Mouse (Mus musculus) intestine, embryonic 16.5 days (tissue): ENCODE measurements around the gene Tapbp. TPM values are rescaled to one million over a fixed set of nuclear protein-coding genes. Genes with fewer than 3 reads are reported as not detected.

Experiments
- ATAC-seq: fragments of 200-750 bp; cut with Nextera tagmentation; 2 replicates; pipeline ENCODE4 v1.8.0; 2017; ENCODE audit warnings: moderate TSS enrichment, moderate library complexity
- H3K27ac ChIP-seq: fragments of 300-500 bp; sonication (generic); 2 replicates; pipeline ENCODE4 v1.5.1; 2014; ENCODE audit warnings: mild to moderate bottlenecking, low read length
- H3K27me3 ChIP-seq: fragments of 300-500 bp; sonication (generic); replicated peaks from 2 replicates; pipeline ENCODE4 v1.6.1; 2014; ENCODE audit warnings: low read length, control low read depth, mixed read lengths; ENCODE audit not compliant: control insufficient read depth, insufficient read depth
- H3K36me3 ChIP-seq: fragments of 300-500 bp; sonication (generic); 2 replicates; pipeline ENCODE4 v1.6.1; 2014; ENCODE audit warnings: low read length, control low read depth; ENCODE audit not compliant: control insufficient read depth, insufficient read depth
- H3K4me1 ChIP-seq: fragments of 300-500 bp; sonication (generic); 2 replicates; pipeline ENCODE4 v1.6.1; 2014; ENCODE audit warnings: low read length, control low read depth, mixed read lengths; ENCODE audit not compliant: control insufficient read depth, insufficient read depth
- H3K4me2 ChIP-seq: fragments of 300-500 bp; sonication (generic); 2 replicates; pipeline ENCODE4 v1.6.1; 2014; ENCODE audit warnings: low read depth, low read length, control low read depth
- H3K4me3 ChIP-seq: fragments of 300-500 bp; sonication (generic); 2 replicates; pipeline ENCODE4 v1.5.1; 2014; ENCODE audit warnings: mild to moderate bottlenecking, low read length
- H3K9ac ChIP-seq: fragments of 300-500 bp; sonication (generic); 2 replicates; pipeline ENCODE4 v1.6.1; 2014; ENCODE audit warnings: low read depth, low read length
- H3K9me3 ChIP-seq: fragments of 300-500 bp; sonication (generic); 2 replicates; pipeline ENCODE4 v1.6.1; 2016; ENCODE audit warnings: low read length, control low read depth; ENCODE audit not compliant: control insufficient read depth
- WGBS: fragments of 180-500 bp; shearing (Covaris S2); extraction: QIAGEN DNeasy Blood & Tissue Kit; methylation state at CpG from one replicate; pipeline ENCODE4 v1.1.7; 2014; 5-methylcytosine and 5-hydroxymethylcytosine counted together
- polyA plus RNA-seq: library from polyadenylated mRNA; unstranded; fragments of >200 nt; fragmentation: Nextera tagmentation; extraction: Ambion mirVana; gene quantifications from 2 replicates; pipeline ENCODE4 v1.2.1, GENCODE M21; 2015

Tapbp gene
- polyA plus RNA-seq, 1 experiment from 2014 or later = 44.5 TPM

DNA sequence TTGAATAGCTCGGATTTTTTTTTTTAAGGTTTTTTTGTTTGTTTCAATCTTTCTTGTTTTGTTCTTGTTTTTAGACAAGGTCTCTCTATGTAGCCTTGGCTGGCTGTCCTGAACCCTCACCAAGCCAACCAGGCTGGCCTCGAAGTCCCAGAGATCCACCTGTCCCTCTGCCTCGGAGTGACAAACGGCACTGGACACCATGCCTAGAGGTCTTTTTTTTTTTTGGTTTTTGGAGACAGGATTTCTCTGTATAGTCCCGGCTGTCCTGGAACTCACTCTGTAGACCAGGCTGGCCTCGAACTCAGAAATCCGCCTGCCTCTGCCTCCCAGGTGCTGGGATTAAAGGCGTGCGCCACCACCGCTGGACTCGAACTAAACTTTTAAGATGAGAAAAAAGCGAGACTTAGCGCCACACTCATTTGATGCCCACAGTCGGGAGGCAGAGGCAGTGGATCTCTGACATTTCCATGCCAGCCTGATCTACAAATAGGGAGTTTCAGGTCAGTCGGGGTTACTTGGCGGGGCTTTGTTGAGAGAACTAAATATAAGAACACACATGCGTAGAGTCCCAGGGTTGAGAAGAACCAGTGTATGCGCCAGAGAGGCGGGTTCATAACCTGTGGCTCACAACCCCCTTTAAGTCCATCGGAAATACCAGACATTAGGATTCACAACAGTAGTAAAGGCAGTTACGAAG lies 12.7 kb downstream of the Tapbp start:
- Histone ChIP-seq H3K9me3 (peaks cover 3% of the 10 kb centered on the region; the same call in 1 of the 2 replicates), H3K36me3 (peaks cover 14% of the 10 kb centered on the region; the same call in 1 of the 2 replicates), H3K4me3 (peak overlapping the region; percentile 87), H3K9ac (peak overlapping the region; percentile 85), H3K27ac (no peak overlapping the region), H3K27me3 (no peaks in the 10 kb centered on the region), H3K4me1 (peaks cover 17% of the 10 kb centered on the region), H3K4me2 (peak overlapping the region; percentile 98)
- no peak for ATAC-seq
- 59% methylated on average over 21 of the region's 21 CpGs for WGBS

DNA sequence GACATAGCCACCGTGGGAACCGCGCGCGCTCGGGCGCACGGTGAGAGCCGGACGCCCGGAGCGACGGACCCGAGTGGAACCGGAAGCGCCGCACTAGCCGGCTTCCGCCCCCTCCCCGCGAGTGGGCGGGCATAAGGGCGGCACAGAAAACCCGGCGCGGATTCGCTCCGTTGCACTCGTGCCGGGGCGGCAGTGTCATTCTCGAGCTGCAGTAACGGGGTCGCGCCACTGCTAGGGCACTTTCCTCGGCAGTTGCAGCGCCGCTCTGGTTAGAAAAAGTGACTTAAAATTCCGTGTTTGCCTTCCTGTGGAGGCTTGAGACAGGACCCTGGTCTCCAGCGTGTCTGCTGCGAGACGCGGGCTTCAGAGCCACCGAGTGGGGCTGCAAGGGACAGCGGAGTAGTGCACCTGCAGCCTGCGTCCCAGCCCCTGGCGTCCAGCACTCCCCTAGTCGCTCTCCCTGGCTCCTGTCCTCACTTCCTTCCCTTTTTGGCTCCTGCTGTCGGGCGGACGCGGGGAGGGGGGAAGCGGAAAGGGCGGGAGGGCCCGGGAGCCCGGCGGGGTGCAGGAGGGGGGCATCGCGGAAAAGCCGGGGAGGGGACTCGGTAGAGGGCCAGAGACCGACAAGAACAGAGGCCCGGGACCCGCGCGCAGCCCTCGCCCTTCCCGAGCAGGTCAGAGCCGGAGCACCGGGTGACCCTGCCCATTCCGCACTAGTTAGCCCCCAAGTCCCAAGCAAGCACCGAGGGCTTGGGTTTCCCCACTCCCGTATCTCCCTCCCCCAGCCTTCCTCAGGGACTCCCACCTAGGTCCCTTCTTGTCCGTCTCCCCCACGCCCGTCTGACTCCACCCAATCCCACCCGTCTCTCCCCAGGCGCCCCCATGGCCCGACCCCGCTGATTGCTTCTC lies 13.9 kb downstream of the Tapbp start, which contains the start of gene Rgl2:
TSS of gene Rgl2 (plus strand) at position 173 of the 909 bp plus-strand sequence.
- H3K4me1 ChIP-seq = peaks cover 17% of the 10 kb centered on the region
- H3K36me3 ChIP-seq = peaks cover 14% of the 10 kb centered on the region; the same call in 1 of the 2 replicates
- peaks cover 3% of the 10 kb centered on the region; the same call in 1 of the 2 replicates for H3K9me3 ChIP-seq
- H3K4me2 ChIP-seq = peak within 1 kb of the TSS; percentile 98
- ATAC-seq = peak; percentile 89
- H3K4me3 ChIP-seq = peak within 1 kb of the TSS; percentile 87
- peak within 1 kb of the TSS; percentile 85 for H3K9ac ChIP-seq
- WGBS = under 1% methylated on average over 68 of the region's 80 CpGs
- H3K27ac ChIP-seq = peak within 1 kb of the TSS; percentile 99
- H3K27me3 ChIP-seq = no peaks in the 10 kb centered on the region

DNA sequence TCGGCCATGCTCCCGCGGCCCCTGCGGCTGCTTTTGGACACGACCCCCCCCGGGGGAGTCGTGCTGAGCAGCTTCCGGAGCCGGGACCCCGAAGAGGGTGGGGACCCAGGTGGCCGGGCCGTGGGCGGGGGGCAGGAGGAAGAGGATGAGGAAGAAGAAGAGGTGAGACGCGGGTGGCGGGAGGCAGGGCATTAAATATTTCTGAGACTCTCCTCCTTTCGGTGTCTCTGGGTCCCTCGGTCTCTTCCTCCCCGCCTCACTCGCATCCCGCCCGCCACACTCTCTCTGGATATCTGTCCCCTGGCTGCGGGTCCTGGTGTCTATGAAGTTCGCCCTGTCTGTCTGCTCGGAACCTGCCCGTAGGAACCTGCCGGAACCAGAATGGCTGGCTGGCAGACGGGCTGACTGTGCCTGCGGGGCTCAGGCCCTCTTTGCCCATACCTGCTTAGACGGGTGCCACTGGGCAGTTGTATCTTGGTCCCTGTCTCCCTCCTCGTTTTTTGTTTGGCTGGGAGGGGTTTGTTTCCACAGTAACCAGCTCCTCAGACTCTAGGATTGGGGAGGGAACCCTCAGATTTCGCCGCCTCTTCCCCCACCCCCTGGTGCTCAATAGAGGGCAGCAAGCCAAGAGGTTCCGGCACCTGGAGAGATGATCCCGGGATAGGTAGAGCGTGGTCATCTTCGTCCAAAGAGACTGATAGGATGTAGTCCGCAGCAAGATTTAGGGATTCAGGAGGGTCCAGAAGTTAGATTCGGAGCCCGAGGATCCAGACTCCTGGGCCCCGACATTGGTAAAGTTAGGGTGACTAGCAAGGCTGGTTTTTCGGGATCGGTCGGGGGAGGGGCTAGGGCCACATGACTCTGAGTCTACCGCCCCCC lies 14.8 kb downstream of the Tapbp start:
- ATAC-seq = peak; percentile 23
- Histone ChIP-seq H3K9me3 (no peaks in the 10 kb centered on the region), H3K4me1 (peaks cover 17% of the 10 kb centered on the region), H3K27me3 (no peaks in the 10 kb centered on the region), H3K4me2 (peak overlapping the region; percentile 98), H3K4me3 (peak overlapping the region; percentile 87), H3K36me3 (peaks cover 15% of the 10 kb centered on the region; the same call in 1 of the 2 replicates), H3K9ac (peak overlapping the region; percentile 85), H3K27ac (peak overlapping the region; percentile 99)
- under 1% methylated on average over 42 of the region's 45 CpGs for WGBS

DNA sequence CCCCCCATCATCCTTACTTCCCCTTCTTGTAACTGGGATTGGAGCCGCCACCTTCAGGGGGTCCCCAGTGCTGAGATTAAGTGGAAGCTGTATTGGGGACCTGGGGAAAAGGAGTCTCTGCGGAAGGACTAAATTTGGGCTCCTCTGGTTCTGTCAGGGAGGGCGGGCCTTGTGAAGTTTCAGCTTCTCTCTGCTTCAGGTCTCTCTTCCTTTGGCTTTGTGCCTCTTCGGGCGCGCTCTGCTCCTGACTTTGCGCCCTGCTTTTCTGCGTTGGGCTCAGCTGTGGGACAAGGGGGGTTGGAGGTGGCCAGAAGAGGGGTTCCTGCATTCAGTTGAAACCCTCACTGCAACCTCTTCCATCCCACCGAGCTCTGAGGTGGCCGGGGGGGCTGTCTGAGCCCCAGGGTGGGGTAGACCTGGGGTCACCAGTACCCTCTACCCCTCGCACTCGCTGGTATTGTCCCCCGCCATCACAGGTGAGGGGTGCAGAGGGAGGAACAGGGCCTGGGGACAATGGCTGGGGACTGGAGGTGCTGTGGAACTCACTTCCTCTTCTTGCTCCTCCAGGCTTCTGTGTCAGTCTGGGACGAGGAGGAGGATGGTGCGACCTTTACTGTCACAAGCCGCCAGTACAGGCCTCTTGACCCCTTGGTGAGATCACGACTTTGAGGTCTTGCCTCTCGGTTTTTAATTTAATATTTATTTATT lies 15.6 kb downstream of the Tapbp start:
- H3K4me1 ChIP-seq = peaks cover 17% of the 10 kb centered on the region
- no peak for ATAC-seq
- peaks cover 8% of the 10 kb centered on the region; the same call in 1 of the 2 replicates for H3K36me3 ChIP-seq
- no peaks in the 10 kb centered on the region for H3K9me3 ChIP-seq
- H3K27ac ChIP-seq = no peak overlapping the region
- peak overlapping the region; percentile 87 for H3K4me3 ChIP-seq
- peak overlapping the region; percentile 98 for H3K4me2 ChIP-seq
- H3K27me3 ChIP-seq = no peaks in the 10 kb centered on the region
- 42% methylated on average over 18 of the region's 18 CpGs for WGBS
- H3K9ac ChIP-seq = peak overlapping the region; percentile 85

DNA sequence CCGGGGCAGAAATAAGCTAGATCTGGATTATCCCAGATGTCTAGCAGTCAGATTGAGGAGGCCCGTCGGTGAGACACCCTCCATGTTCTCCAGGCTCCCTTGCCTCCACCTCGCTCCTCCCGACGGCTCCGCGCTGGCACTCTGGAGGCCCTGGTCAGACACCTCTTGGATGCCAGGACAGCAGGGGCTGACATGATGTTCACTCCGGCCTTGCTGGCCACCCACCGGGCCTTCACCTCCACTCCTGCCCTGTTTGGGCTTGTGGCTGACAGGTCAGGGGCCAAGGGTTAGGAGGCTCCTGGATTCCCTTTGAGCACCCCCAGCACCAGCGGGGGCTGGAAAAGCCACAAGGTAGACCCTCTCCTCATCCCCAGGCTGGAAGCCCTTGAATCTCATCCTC lies 16.2 kb downstream of the Tapbp start:
- no peak overlapping the region for H3K27ac ChIP-seq
- H3K4me2 ChIP-seq = no peak overlapping the region
- no peak for ATAC-seq
- no peaks in the 10 kb centered on the region for H3K9me3 ChIP-seq
- H3K4me1 ChIP-seq = peaks cover 17% of the 10 kb centered on the region
- peaks cover 7% of the 10 kb centered on the region; the same call in 1 of the 2 replicates for H3K36me3 ChIP-seq
- no peak overlapping the region for H3K4me3 ChIP-seq
- H3K9ac ChIP-seq = no peak overlapping the region
- WGBS = 90% methylated on average over 11 of the region's 11 CpGs
- H3K27me3 ChIP-seq = no peaks in the 10 kb centered on the region

DNA sequence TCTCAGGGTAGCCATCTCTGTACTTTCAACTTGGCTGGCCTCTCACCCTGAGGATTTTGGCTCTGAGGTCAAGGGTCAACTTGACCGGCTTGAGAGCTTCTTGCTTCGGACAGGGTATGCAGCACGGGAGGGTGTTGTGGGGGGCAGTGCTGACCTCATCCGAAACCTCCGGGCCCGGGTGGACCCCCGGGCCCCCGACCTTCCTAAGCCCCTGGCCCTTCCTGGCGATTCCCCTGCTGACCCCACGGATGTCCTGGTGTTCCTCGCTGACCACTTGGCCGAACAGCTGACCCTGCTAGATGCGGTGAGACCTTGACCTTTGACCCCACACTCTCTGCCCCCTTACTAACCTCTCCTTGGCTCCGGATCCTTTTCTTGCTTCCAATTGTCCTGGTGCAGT lies 16.7 kb downstream of the Tapbp start:
- WGBS = 86% methylated on average over 14 of the region's 14 CpGs
- ATAC-seq = no peak
- peaks cover 17% of the 10 kb centered on the region for H3K4me1 ChIP-seq
- H3K9me3 ChIP-seq = no peaks in the 10 kb centered on the region
- H3K4me2 ChIP-seq = no peak overlapping the region
- no peaks in the 10 kb centered on the region for H3K27me3 ChIP-seq
- no peak overlapping the region for H3K27ac ChIP-seq
- H3K9ac ChIP-seq = no peak overlapping the region
- no peak overlapping the region for H3K4me3 ChIP-seq
- H3K36me3 ChIP-seq = peaks cover 8% of the 10 kb centered on the region; the same call in 1 of the 2 replicates

DNA sequence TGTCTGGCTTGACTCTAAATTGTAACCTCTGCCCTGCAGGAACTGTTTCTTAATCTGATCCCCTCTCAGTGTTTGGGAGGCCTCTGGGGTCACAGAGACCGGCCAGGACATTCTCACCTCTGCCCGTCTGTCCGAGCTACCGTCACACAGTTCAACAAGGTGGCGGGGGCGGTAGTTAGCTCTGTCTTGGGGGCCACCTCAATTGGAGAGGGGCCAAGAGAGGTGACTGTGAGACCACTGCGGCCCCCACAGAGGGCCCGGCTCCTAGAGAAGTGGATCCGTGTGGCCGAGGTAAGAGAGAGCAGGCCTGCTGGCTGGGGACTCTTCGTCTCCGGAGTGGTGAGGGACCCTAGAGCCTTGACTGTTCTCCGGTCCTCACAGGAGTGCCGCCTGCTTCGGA lies 17.3 kb downstream of the Tapbp start:
- no peak overlapping the region for H3K9ac ChIP-seq
- no peaks in the 10 kb centered on the region for H3K9me3 ChIP-seq
- H3K36me3 ChIP-seq = peaks cover 11% of the 10 kb centered on the region
- no peak overlapping the region for H3K4me3 ChIP-seq
- WGBS = 92% methylated on average over 15 of the region's 15 CpGs
- peaks cover 17% of the 10 kb centered on the region for H3K4me1 ChIP-seq
- no peak overlapping the region for H3K27ac ChIP-seq
- no peaks in the 10 kb centered on the region for H3K27me3 ChIP-seq
- H3K4me2 ChIP-seq = no peak overlapping the region
- no peak for ATAC-seq

DNA sequence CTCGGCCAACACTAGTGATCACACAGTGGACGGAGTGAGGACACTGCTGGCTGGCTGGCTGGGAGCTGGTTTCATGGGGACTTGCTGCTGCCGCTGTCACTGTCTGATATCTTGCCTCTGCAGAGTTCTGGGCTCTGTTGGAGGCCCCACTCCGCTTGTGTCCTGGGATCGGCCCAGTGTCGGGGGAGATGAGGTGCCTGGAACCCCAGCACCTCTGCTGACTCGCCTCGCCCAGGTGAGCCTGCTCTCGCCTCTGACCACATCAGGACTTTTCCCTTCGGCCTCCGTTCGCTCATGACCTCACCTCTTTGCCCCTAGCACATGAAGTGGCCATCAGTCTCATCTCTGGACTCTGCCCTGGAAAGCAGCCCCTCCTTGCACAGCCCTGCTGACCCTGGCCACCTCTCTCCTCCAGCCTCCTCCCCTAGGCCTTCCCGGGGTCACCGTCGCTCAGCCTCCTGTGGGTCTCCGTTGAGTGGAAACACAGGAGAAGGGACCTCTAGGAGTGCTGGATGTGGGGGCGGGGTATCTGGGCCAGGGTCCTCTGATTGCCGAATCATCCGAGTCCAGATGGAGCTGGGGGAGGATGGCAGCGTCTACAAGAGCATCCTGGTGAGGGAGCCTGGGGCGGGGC lies 19.8 kb downstream of the Tapbp start:
- Histone ChIP-seq H3K9me3 (no peaks in the 10 kb centered on the region), H3K27me3 (no peaks in the 10 kb centered on the region), H3K4me1 (peaks cover 19% of the 10 kb centered on the region), H3K27ac (no peak overlapping the region), H3K4me3 (no peak overlapping the region), H3K9ac (no peak overlapping the region), H3K36me3 (peaks cover 11% of the 10 kb centered on the region), H3K4me2 (no peak overlapping the region)
- 91% methylated on average over 21 of the region's 21 CpGs for WGBS
- ATAC-seq = no peak
